Mouse (Mus musculus): ENCODE measurements around the gene Ntmt1. TPM values are rescaled to one million over a fixed set of nuclear protein-coding genes. Genes with fewer than 3 reads are reported as not detected.

The Ntmt1 gene
- total RNA-seq, 1 experiment from 2014 or later, result 16.4 TPM

- ATAC-seq (replicated peaks; ENCODE audit: low read depth, poor library complexity, severe bottlenecking), result no peak
Measured at GRCm38 (mm10) chr2:30852771-30853313, 45.2 kb downstream of the Ntmt1 start.

- ATAC-seq (replicated peaks; ENCODE audit: low read depth, poor library complexity, severe bottlenecking), result no peak
Measured at GRCm38 (mm10) chr2:30857076-30857475, 49.5 kb downstream of the Ntmt1 start.

GRCm38 (mm10) chr2:30859782-30860181, 52.2 kb downstream of the Ntmt1 start:
- ATAC-seq (replicated peaks; ENCODE audit: low read depth, poor library complexity, severe bottlenecking), result no peak

GRCm38 (mm10) chr2:30862081-30862480, 54.5 kb downstream of the Ntmt1 start:
- ATAC-seq (replicated peaks; ENCODE audit: low read depth, poor library complexity, severe bottlenecking), result no peak

- ATAC-seq (replicated peaks; ENCODE audit: low read depth, poor library complexity, severe bottlenecking), result no peak
Measured at GRCm38 (mm10) chr2:30863574-30863973, 55.9 kb downstream of the Ntmt1 start.

GRCm38 (mm10) chr2:30864968-30865381, 57.3 kb downstream of the Ntmt1 start:
- ATAC-seq (replicated peaks; ENCODE audit: low read depth, poor library complexity, severe bottlenecking), result no peak

GRCm38 (mm10) chr2:30865426-30865825, 57.8 kb downstream of the Ntmt1 start:
- ATAC-seq (replicated peaks; ENCODE audit: low read depth, poor library complexity, severe bottlenecking), result no peak

- ATAC-seq (replicated peaks; ENCODE audit: low read depth, poor library complexity, severe bottlenecking), result no peak
Measured at GRCm38 (mm10) chr2:30870863-30871262, 63.2 kb downstream of the Ntmt1 start.

Other genes with a start within 250 kb of the Ntmt1 start
- gene Cstad, start 212.8 kb upstream of the Ntmt1 start, total RNA-seq (2017), result not detected in 2 replicates
- not detected in 2 replicates for gene 1700001O22Rik, start 4.2 kb upstream of the Ntmt1 start, total RNA-seq (2017)
- gene Asb6, start 22.5 kb downstream of the Ntmt1 start, total RNA-seq (2017), result 13.7 and 17.5 TPM in 2 replicates
- not detected in 2 replicates for gene Prrx2, start 27.1 kb downstream of the Ntmt1 start, total RNA-seq (2017)
- gene Ptges, start 122.0 kb downstream of the Ntmt1 start, total RNA-seq (2017), result 0.15 TPM in 1 of 2 replicates, not detected in the other
- gene Tor1b, start 145.1 kb downstream of the Ntmt1 start, total RNA-seq (2017), result 30.4 and 31.7 TPM in 2 replicates
- gene Tor1a, start 160.1 kb downstream of the Ntmt1 start, total RNA-seq (2017), result 43.6 and 52.2 TPM in 2 replicates
- gene BC005624, start 174.4 kb downstream of the Ntmt1 start, total RNA-seq (2017), result 69.7 and 74.5 TPM in 2 replicates
- gene Usp20, start 174.5 kb downstream of the Ntmt1 start, total RNA-seq (2017), result 2.2 and 5.7 TPM in 2 replicates

Data from common myeloid progenitor, adult 5-6 weeks (primary cell).